In the genomic region with DNA sequence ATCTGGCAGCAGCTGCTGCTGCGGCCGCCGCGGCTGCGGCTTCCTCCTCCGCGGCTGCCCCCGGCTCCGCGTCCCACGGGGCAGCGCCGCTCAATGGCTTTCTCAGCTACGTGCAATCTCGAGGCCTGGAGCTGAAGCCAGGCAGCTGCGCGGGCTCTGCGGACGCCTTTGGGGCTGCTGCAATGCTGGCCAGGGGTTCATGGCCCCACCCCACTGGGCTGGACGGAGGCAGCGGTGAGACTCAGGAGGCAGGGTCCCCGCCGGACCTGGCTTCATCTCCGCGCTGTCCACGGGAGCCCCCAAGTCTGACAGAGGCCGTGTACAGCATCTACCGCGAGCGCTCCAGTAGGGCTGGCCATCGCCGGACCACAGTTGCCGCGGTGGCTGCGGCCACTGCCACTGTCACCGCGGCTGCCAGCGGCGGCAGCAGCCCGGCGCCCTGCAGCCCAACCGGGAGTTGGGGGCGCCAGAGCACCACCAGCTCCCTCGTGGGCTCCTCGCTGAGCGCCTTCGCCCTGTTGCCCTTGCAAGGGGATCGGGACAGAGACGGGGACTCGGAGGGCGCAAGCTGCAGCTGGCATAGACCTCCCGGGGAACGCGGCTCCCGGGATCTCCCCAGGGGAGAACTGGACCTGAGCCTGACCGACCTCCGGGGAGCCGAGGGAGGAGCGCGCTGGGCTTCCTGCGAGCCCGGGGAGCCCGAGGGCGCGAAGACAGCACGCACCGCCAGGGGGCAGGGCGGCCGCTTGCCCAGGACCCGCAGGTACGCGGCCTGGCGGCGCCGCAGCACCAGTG, we compare ENCODE assay signal across 8 mouse cellular contexts. TPM values are rescaled to one million over a fixed set of nuclear protein-coding genes. Genes with fewer than 3 reads are reported as not detected.
DNase-seq lines count a peak whose midpoint lies in the region; ATAC-seq lines count a peak whose summit lies in the region.
"Had no signal": no experiment of that assay in that cellular context is flagged by ENCODE, and none has a peak within 500 bp of the region (broad histone marks: within the 10 kb centered on the region; RNA-seq: fewer than 3 reads in every experiment).

No protein-coding gene starts in this region.

- H3K9me3 ChIP-seq in embryonic facial prominence, embryonic 15.5 days (replicated peaks): no peaks in the 10 kb centered on the region
- no peaks in the 10 kb centered on the region for H3K9me3 ChIP-seq in heart, embryonic 12.5 days (replicated peaks)
- H3K9me3 ChIP-seq in kidney, embryonic 15.5 days (replicated peaks): no peaks in the 10 kb centered on the region
- H3K9me3 ChIP-seq in liver, embryonic 12.5 days (replicated peaks): no peaks in the 10 kb centered on the region
- H3K9me3 ChIP-seq in neural tube, embryonic 13.5 days: no peaks in the 10 kb centered on the region

- H3K4me2 ChIP-seq in embryonic facial prominence, embryonic 15.5 days (replicated peaks): peak overlapping the region; percentile 99
- peak overlapping the region; percentile 97 for H3K4me2 ChIP-seq in heart, embryonic 12.5 days
- peak overlapping the region; percentile 92 for H3K4me2 ChIP-seq in kidney, embryonic 15.5 days
- H3K4me2 ChIP-seq in liver, embryonic 12.5 days: peak overlapping the region; percentile 68
- H3K4me2 ChIP-seq in neural tube, embryonic 13.5 days: peak overlapping the region; percentile 96

- peak overlapping the region; percentile 29 for H3K9ac ChIP-seq in embryonic facial prominence, embryonic 15.5 days
- peak overlapping the region; percentile 60 for H3K9ac ChIP-seq in heart, embryonic 12.5 days
- H3K9ac ChIP-seq in kidney, embryonic 15.5 days: peak overlapping the region; percentile 38
- no peak overlapping the region for H3K9ac ChIP-seq in liver, embryonic 12.5 days
- H3K9ac ChIP-seq in neural tube, embryonic 13.5 days: peak overlapping the region; percentile 80

- peaks cover 40% of the 10 kb centered on the region for H3K4me1 ChIP-seq in embryonic facial prominence, embryonic 15.5 days
- H3K4me1 ChIP-seq in heart, embryonic 12.5 days (replicated peaks): peaks cover 35% of the 10 kb centered on the region
- peaks cover 40% of the 10 kb centered on the region for H3K4me1 ChIP-seq in kidney, embryonic 15.5 days
- H3K4me1 ChIP-seq in liver, embryonic 12.5 days: 0 out of 2 replicates have a peak, but pooled peaks cover 16% of the 10 kb centered on the region
- H3K4me1 ChIP-seq in neural tube, embryonic 13.5 days (replicated peaks): peaks cover 49% of the 10 kb centered on the region

- H3K4me3 ChIP-seq in embryonic facial prominence, embryonic 15.5 days (replicated peaks): peak overlapping the region; percentile 55
- peak overlapping the region; percentile 56 for H3K4me3 ChIP-seq in heart, embryonic 12.5 days
- peak overlapping the region; percentile 53 for H3K4me3 ChIP-seq in kidney, embryonic 15.5 days (replicated peaks)
- H3K4me3 ChIP-seq in liver, embryonic 12.5 days: peak overlapping the region; percentile 43
- peak overlapping the region; percentile 57 for H3K4me3 ChIP-seq in neural tube, embryonic 13.5 days
- H3K4me3 ChIP-seq: erythroblast, embryonic 14.5 days had no signal

- under 1% methylated on average over 74 of the region's 75 CpGs for WGBS in embryonic facial prominence, embryonic 15.5 days
- WGBS in heart, embryonic 12.5 days: under 1% methylated on average over 75 of the region's 75 CpGs
- under 1% methylated on average over 65 of the region's 75 CpGs for WGBS in kidney, embryonic 15.5 days
- WGBS in liver, embryonic 12.5 days (ENCODE audit: insufficient replicate concordance): 1% methylated on average over 65 of the region's 75 CpGs
- WGBS in neural tube, embryonic 13.5 days: under 1% methylated on average over 75 of the region's 75 CpGs

- H3K36me3 ChIP-seq in embryonic facial prominence, embryonic 15.5 days: no peaks in the 10 kb centered on the region
- no peaks in the 10 kb centered on the region for H3K36me3 ChIP-seq in heart, embryonic 12.5 days
- no peaks in the 10 kb centered on the region for H3K36me3 ChIP-seq in kidney, embryonic 15.5 days
- no peaks in the 10 kb centered on the region for H3K36me3 ChIP-seq in liver, embryonic 12.5 days
- H3K36me3 ChIP-seq in neural tube, embryonic 13.5 days: no peaks in the 10 kb centered on the region

- peak; percentile 33 for DNase-seq in cerebellum, adult 11-12 months
- peak; percentile 59 for DNase-seq in urinary bladder, postnatal 14 days (ENCODE audit: low spot score)

- H3K27me3 ChIP-seq in embryonic facial prominence, embryonic 15.5 days: peaks cover 45% of the 10 kb centered on the region
- H3K27me3 ChIP-seq in heart, embryonic 12.5 days (replicated peaks): peaks cover 62% of the 10 kb centered on the region
- peaks cover 78% of the 10 kb centered on the region for H3K27me3 ChIP-seq in kidney, embryonic 15.5 days
- H3K27me3 ChIP-seq in liver, embryonic 12.5 days (replicated peaks): peaks cover 65% of the 10 kb centered on the region
- peaks cover 39% of the 10 kb centered on the region for H3K27me3 ChIP-seq in neural tube, embryonic 13.5 days

- no peak overlapping the region for H3K27ac ChIP-seq in embryonic facial prominence, embryonic 15.5 days (replicated peaks)
- no peak overlapping the region for H3K27ac ChIP-seq in heart, embryonic 12.5 days (ENCODE audit: poor library complexity, severe bottlenecking)
- H3K27ac ChIP-seq in kidney, embryonic 15.5 days: no peak overlapping the region
- H3K27ac ChIP-seq in liver, embryonic 12.5 days: no peak overlapping the region
- peak overlapping the region; percentile 54 for H3K27ac ChIP-seq in neural tube, embryonic 13.5 days (replicated peaks)

- peak; percentile 49 for ATAC-seq in embryonic facial prominence, embryonic 15.5 days (ENCODE audit: insufficient number of reproducible peaks, low FRiP score, low TSS enrichment, low read depth)
- ATAC-seq in heart, embryonic 12.5 days (ENCODE audit: insufficient number of reproducible peaks, low FRiP score): peak; percentile 65
- ATAC-seq in kidney, embryonic 15.5 days (replicated peaks; ENCODE audit: low FRiP score): peak; percentile 80
- ATAC-seq in liver, embryonic 12.5 days: no peak; the same call in 1 of the 2 replicates
- peak; percentile 72 for ATAC-seq in neural tube, embryonic 13.5 days (ENCODE audit: low read depth)

RNA-seq across cellular contexts. Expression of gene Tmem200c, which starts 14.9 kb away (rescaled TPM):
- 1.4 and 2.1 TPM in 2 replicates for polyA plus RNA-seq in embryonic facial prominence, embryonic 15.5 days (2015; fragmentation: Nextera tagmentation; extraction: Ambion mirVana)
- 0.17 and 0.32 TPM in 2 replicates for polyA plus RNA-seq in heart, embryonic 12.5 days (2016; fragmentation: Nextera tagmentation; extraction: Ambion mirVana)
- 0.57 and 0.66 TPM in 2 replicates for polyA plus RNA-seq in kidney, embryonic 15.5 days (2015; fragmentation: Nextera tagmentation; extraction: Ambion mirVana)
- 0.07 and 0.17 TPM in 2 replicates for polyA plus RNA-seq in liver, embryonic 12.5 days (2016; fragmentation: Nextera tagmentation; extraction: Ambion mirVana)
- polyA plus RNA-seq in neural tube, embryonic 13.5 days (2015; fragmentation: Nextera tagmentation; extraction: Ambion mirVana): 2.7 TPM in 2 replicates
- polyA plus RNA-seq: erythroblast, embryonic 14.5 days had no signal
